Mouse (Mus musculus) G1E (cell line): ENCODE results near the gene Fam189a1.

Experiments used
- CTCF ChIP-seq: IDR thresholded peaks from 2 replicates; pipeline ENCODE4 v1.5.1; 2012; ENCODE audit warnings: low read depth, low read length, inconsistent platforms, mixed read lengths
- GATA1 ChIP-seq: IDR thresholded peaks from 2 replicates; pipeline ENCODE4 v1.6.1; 2012; ENCODE audit warnings: borderline replicate concordance, low read length, inconsistent platforms, mixed read lengths
- POLR2AphosphoS5 ChIP-seq: IDR thresholded peaks from 2 replicates; pipeline ENCODE4 v1.6.1; 2012; ENCODE audit warnings: low read depth, low read length, inconsistent platforms; ENCODE audit not compliant: insufficient replicate concordance
- TAL1 ChIP-seq: conservative IDR thresholded peaks from 2 replicates; pipeline ENCODE4 v1.6.1; 2012; ENCODE audit warnings: low read depth, low read length, inconsistent platforms, mixed read lengths

- no peak for TF ChIP-seq CTCF
- no peak for TF ChIP-seq TAL1
- no peak for TF ChIP-seq GATA1
- no peak for TF ChIP-seq POLR2AphosphoS5
These were observed 112.1 kb downstream of the Fam189a1 start for GRCm38 (mm10) chr7:65044280-65044679.
